Mouse (Mus musculus): ENCODE measurements around the gene Olfr1494. TPM values are rescaled to one million over a fixed set of nuclear protein-coding genes. Genes with fewer than 3 reads are reported as not detected.

Gene Olfr1494
- polyA plus RNA-seq, 1 experiment from 2014 or later: not detected

DNA sequence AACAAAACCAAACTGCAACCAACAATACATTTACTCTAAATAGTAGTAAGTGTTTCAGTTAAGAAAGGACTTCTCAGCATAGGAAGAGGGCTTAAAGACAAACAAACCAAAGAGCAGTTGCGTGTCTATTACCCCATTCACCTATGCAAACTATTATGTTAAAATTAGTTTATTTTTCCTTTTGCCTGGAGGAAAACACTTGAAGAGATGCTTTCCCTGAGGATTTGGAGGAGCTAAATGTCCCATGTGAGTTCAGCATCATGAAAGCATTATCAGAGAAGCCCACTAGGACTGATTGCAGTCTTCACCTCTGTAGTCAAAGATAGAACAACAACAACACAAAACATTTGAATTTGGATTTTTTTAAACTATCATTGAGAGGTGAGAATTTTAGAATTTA, 38.0 kb downstream of the Olfr1494 start, which contains the start of gene Olfr1496:
Gene Olfr1496, plus strand, starts transcription at position 301 of the 400 bp plus-strand sequence.
- no peak within 1 kb of the TSS for H3K4me2 ChIP-seq (replicated peaks; ENCODE audit: low read depth, low read length)
- ATAC-seq: no peak
- no peaks in the 10 kb centered on the region for H3K4me1 ChIP-seq (ENCODE audit: insufficient read depth, low read depth, low read length)
- no peak for DNase-seq (ENCODE audit: low spot score)
- TF ChIP-seq CTCF (IDR thresholded peaks at IDR 0.05) (no peak), EP300 (IDR thresholded peaks at IDR 0.05) (no peak)
- H3K36me3 ChIP-seq (ENCODE audit: insufficient read depth, low read length): no peaks in the 10 kb centered on the region
- no peaks in the 10 kb centered on the region for H3K9me3 ChIP-seq (ENCODE audit: low read length)
- 73% methylated on average over 1 of the region's 1 CpGs for WGBS
- no peaks in the 10 kb centered on the region for H3K27me3 ChIP-seq (replicated peaks; ENCODE audit: insufficient read depth, low read length)
- no peak within 1 kb of the TSS for H3K9ac ChIP-seq (replicated peaks; ENCODE audit: low read depth)
- no peak within 1 kb of the TSS for H3K27ac ChIP-seq (ENCODE audit: low read length)
- no peak within 1 kb of the TSS for H3K4me3 ChIP-seq (ENCODE audit: low read depth, low read length)

DNA sequence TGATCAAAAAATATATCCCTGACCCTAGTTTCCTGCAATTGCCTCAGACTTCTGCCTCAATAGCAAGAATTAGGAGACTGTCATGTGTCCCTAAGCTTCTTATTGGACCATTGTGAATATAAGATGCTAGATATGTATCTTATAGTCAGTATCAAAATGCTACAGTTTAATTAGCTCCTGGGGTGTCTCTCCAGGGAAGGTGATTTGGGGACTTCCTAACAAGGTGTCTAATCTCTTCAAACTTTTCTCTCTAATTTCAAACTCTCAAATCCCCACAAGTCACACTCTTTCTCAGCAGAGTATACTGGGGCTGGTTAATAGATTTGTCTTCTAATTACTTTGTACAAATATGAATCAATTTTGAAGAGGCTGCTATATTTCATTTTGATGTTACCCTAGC, 58.6 kb downstream of the Olfr1494 start, which contains the start of gene Olfr1497:
Gene Olfr1497, minus strand, starts transcription at position 101 of the 400 bp plus-strand sequence.
- TF ChIP-seq EP300 (IDR thresholded peaks at IDR 0.05) (no peak), CTCF (IDR thresholded peaks at IDR 0.05) (no peak)
- H3K4me3 ChIP-seq (ENCODE audit: low read depth, low read length): no peak within 1 kb of the TSS
- no peak within 1 kb of the TSS for H3K4me2 ChIP-seq (replicated peaks; ENCODE audit: low read depth, low read length)
- H3K9ac ChIP-seq (replicated peaks; ENCODE audit: low read depth): no peak within 1 kb of the TSS
- H3K27me3 ChIP-seq (replicated peaks; ENCODE audit: insufficient read depth, low read length): no peaks in the 10 kb centered on the region
- H3K27ac ChIP-seq (ENCODE audit: low read length): no peak within 1 kb of the TSS
- no peaks in the 10 kb centered on the region for H3K9me3 ChIP-seq (ENCODE audit: low read length)
- no peaks in the 10 kb centered on the region for H3K4me1 ChIP-seq (ENCODE audit: insufficient read depth, low read depth, low read length)
- ATAC-seq: no peak
- no peaks in the 10 kb centered on the region for H3K36me3 ChIP-seq (ENCODE audit: insufficient read depth, low read length)
- no peak for DNase-seq (ENCODE audit: low spot score)

Other genes starting within 250 kb of the Olfr1494 start
- gene Olfr1477, start 239.2 kb upstream of the Olfr1494 start, polyA plus RNA-seq (2015; fragmentation: Nextera tagmentation; extraction: Ambion mirVana): not detected in 2 replicates
- gene Olfr1480, start 211.8 kb upstream of the Olfr1494 start, polyA plus RNA-seq (2015; fragmentation: Nextera tagmentation; extraction: Ambion mirVana): not detected in 2 replicates
- gene Olfr1484, start 156.2 kb upstream of the Olfr1494 start, polyA plus RNA-seq (2015; fragmentation: Nextera tagmentation; extraction: Ambion mirVana): not detected in 2 replicates
- gene Olfr1487, start 122.4 kb upstream of the Olfr1494 start, polyA plus RNA-seq (2015; fragmentation: Nextera tagmentation; extraction: Ambion mirVana): not detected in 2 replicates
- gene Olfr1489, start 108.1 kb upstream of the Olfr1494 start, polyA plus RNA-seq (2015; fragmentation: Nextera tagmentation; extraction: Ambion mirVana): not detected in 2 replicates
- not detected in 2 replicates for gene Olfr1490, start 88.6 kb upstream of the Olfr1494 start, polyA plus RNA-seq (2015; fragmentation: Nextera tagmentation; extraction: Ambion mirVana)
- not detected in 2 replicates for gene Olfr1491, start 42.5 kb upstream of the Olfr1494 start, polyA plus RNA-seq (2015; fragmentation: Nextera tagmentation; extraction: Ambion mirVana)
- not detected in 2 replicates for gene Olfr1493-ps1, start 16.4 kb upstream of the Olfr1494 start, polyA plus RNA-seq (2015; fragmentation: Nextera tagmentation; extraction: Ambion mirVana)
- gene Olfr1495, start 24.9 kb downstream of the Olfr1494 start, polyA plus RNA-seq (2015; fragmentation: Nextera tagmentation; extraction: Ambion mirVana): not detected in 2 replicates
- not detected in 2 replicates for gene Olfr1496, start 38.1 kb downstream of the Olfr1494 start, polyA plus RNA-seq (2015; fragmentation: Nextera tagmentation; extraction: Ambion mirVana)
- not detected in 2 replicates for gene Olfr1497, start 58.5 kb downstream of the Olfr1494 start, polyA plus RNA-seq (2015; fragmentation: Nextera tagmentation; extraction: Ambion mirVana)
- not detected in 2 replicates for gene Olfr1499, start 79.7 kb downstream of the Olfr1494 start, polyA plus RNA-seq (2015; fragmentation: Nextera tagmentation; extraction: Ambion mirVana)
- gene Olfr1500, start 90.8 kb downstream of the Olfr1494 start, polyA plus RNA-seq (2015; fragmentation: Nextera tagmentation; extraction: Ambion mirVana): not detected in 2 replicates
- gene Olfr1501, start 111.0 kb downstream of the Olfr1494 start, polyA plus RNA-seq (2015; fragmentation: Nextera tagmentation; extraction: Ambion mirVana): not detected in 2 replicates
- not detected in 2 replicates for gene Olfr1502, start 122.1 kb downstream of the Olfr1494 start, polyA plus RNA-seq (2015; fragmentation: Nextera tagmentation; extraction: Ambion mirVana)
- gene Olfr1504, start 158.2 kb downstream of the Olfr1494 start, polyA plus RNA-seq (2015; fragmentation: Nextera tagmentation; extraction: Ambion mirVana): not detected in 2 replicates
- gene Olfr1505, start 173.8 kb downstream of the Olfr1494 start, polyA plus RNA-seq (2015; fragmentation: Nextera tagmentation; extraction: Ambion mirVana): not detected in 2 replicates

All from lung, postnatal 0 days (tissue).